Mouse (Mus musculus): ENCODE measurements at regions not wholly inside any gene's neighbourhood (a gene's known extent, or its start where the extent isn't known, plus 50 kb on each side); places are given as distances from the start of the nearest gene placed in this dataset.

- no peak for TF ChIP-seq CTCF (IDR thresholded peaks at IDR 0.05; ENCODE audit: low read depth)
- TF ChIP-seq EP300 (optimal IDR thresholded peaks at IDR 0.05) = no peak
- no peak for ATAC-seq (ENCODE audit: low FRiP score, low TSS enrichment)
- Histone ChIP-seq H3K9ac (ENCODE audit: low read length) (no peak overlapping the region), H3K27me3 (ENCODE audit: control insufficient read depth, insufficient read depth, low read length) (no peaks in the 10 kb centered on the region), H3K4me3 (ENCODE audit: low read depth, low read length) (no peak overlapping the region), H3K27ac (replicated peaks) (no peak overlapping the region), H3K4me1 (replicated peaks; ENCODE audit: control insufficient read depth, insufficient read depth) (no peaks in the 10 kb centered on the region), H3K4me2 (replicated peaks; ENCODE audit: low read depth) (no peak overlapping the region), H3K36me3 (ENCODE audit: control insufficient read depth, insufficient read depth, low read length) (no peaks in the 10 kb centered on the region), H3K9me3 (ENCODE audit: control insufficient read depth, low read length) (no peaks in the 10 kb centered on the region)
- no peak for DNase-seq (ENCODE audit: low spot score)
Observed at GRCm38 (mm10) chr2:108812367-108812766, 468.2 kb upstream of the Kif18a start.

- Histone ChIP-seq H3K36me3 (ENCODE audit: control insufficient read depth, insufficient read depth, low read length) (no peaks in the 10 kb centered on the region), H3K4me1 (replicated peaks; ENCODE audit: control insufficient read depth, insufficient read depth) (no peaks in the 10 kb centered on the region), H3K27ac (replicated peaks) (no peak overlapping the region), H3K4me2 (replicated peaks; ENCODE audit: low read depth) (no peak overlapping the region), H3K4me3 (ENCODE audit: low read depth, low read length) (no peak overlapping the region), H3K27me3 (ENCODE audit: control insufficient read depth, insufficient read depth, low read length) (no peaks in the 10 kb centered on the region), H3K9me3 (ENCODE audit: control insufficient read depth, low read length) (no peaks in the 10 kb centered on the region), H3K9ac (ENCODE audit: low read length) (no peak overlapping the region)
- ATAC-seq (ENCODE audit: low FRiP score, low TSS enrichment) = no peak
- TF ChIP-seq EP300 (optimal IDR thresholded peaks at IDR 0.05) = no peak
- TF ChIP-seq CTCF (IDR thresholded peaks at IDR 0.05; ENCODE audit: low read depth) = no peak
- no peak for DNase-seq (ENCODE audit: low spot score)
- WGBS = 63% methylated on average over 6 of the region's 6 CpGs
Observed at GRCm38 (mm10) chr2:108813040-108813566, 467.4 kb upstream of the Kif18a start.

- ATAC-seq (ENCODE audit: low FRiP score, low TSS enrichment) = no peak
Observed at GRCm38 (mm10) chr2:108816579-108816978, 464.0 kb upstream of the Kif18a start.

GRCm38 (mm10) chr2:108824025-108824424 lies 456.5 kb upstream of the Kif18a start:
- DNase-seq (ENCODE audit: low spot score) (no peak), ATAC-seq (ENCODE audit: low FRiP score, low TSS enrichment) (no peak)
- TF ChIP-seq CTCF (IDR thresholded peaks at IDR 0.05; ENCODE audit: low read depth) (no peak), EP300 (optimal IDR thresholded peaks at IDR 0.05) (no peak)
- Histone ChIP-seq H3K9ac (ENCODE audit: low read length) (no peak overlapping the region), H3K4me3 (ENCODE audit: low read depth, low read length) (no peak overlapping the region), H3K27me3 (ENCODE audit: control insufficient read depth, insufficient read depth, low read length) (no peaks in the 10 kb centered on the region), H3K4me1 (replicated peaks; ENCODE audit: control insufficient read depth, insufficient read depth) (no peaks in the 10 kb centered on the region), H3K4me2 (replicated peaks; ENCODE audit: low read depth) (no peak overlapping the region), H3K36me3 (ENCODE audit: control insufficient read depth, insufficient read depth, low read length) (no peaks in the 10 kb centered on the region), H3K27ac (replicated peaks) (no peak overlapping the region), H3K9me3 (ENCODE audit: control insufficient read depth, low read length) (no peaks in the 10 kb centered on the region)

More at GRCm38 (mm10) chr2:108816579-108816978, 464.0 kb upstream of the Kif18a start:
- H3K4me2 ChIP-seq (replicated peaks; ENCODE audit: low read depth) = no peak overlapping the region
- TF ChIP-seq CTCF (IDR thresholded peaks at IDR 0.05; ENCODE audit: low read depth) (no peak), EP300 (optimal IDR thresholded peaks at IDR 0.05) (no peak)
- no peak overlapping the region for H3K4me3 ChIP-seq (ENCODE audit: low read depth, low read length)
- no peak overlapping the region for H3K27ac ChIP-seq (replicated peaks)
- H3K4me1 ChIP-seq (replicated peaks; ENCODE audit: control insufficient read depth, insufficient read depth) = no peaks in the 10 kb centered on the region
- no peaks in the 10 kb centered on the region for H3K36me3 ChIP-seq (ENCODE audit: control insufficient read depth, insufficient read depth, low read length)
- no peaks in the 10 kb centered on the region for H3K9me3 ChIP-seq (ENCODE audit: control insufficient read depth, low read length)
- no peaks in the 10 kb centered on the region for H3K27me3 ChIP-seq (ENCODE audit: control insufficient read depth, insufficient read depth, low read length)
- DNase-seq (ENCODE audit: low spot score) = no peak
- no peak overlapping the region for H3K9ac ChIP-seq (ENCODE audit: low read length)

GRCm38 (mm10) chr2:108825981-108826380 lies 454.6 kb upstream of the Kif18a start:
- TF ChIP-seq CTCF (IDR thresholded peaks at IDR 0.05; ENCODE audit: low read depth) (no peak), EP300 (optimal IDR thresholded peaks at IDR 0.05) (no peak)
- Histone ChIP-seq H3K27ac (replicated peaks) (no peak overlapping the region), H3K36me3 (ENCODE audit: control insufficient read depth, insufficient read depth, low read length) (no peaks in the 10 kb centered on the region), H3K4me1 (replicated peaks; ENCODE audit: control insufficient read depth, insufficient read depth) (no peaks in the 10 kb centered on the region), H3K4me3 (ENCODE audit: low read depth, low read length) (no peak overlapping the region), H3K9me3 (ENCODE audit: control insufficient read depth, low read length) (no peaks in the 10 kb centered on the region), H3K4me2 (replicated peaks; ENCODE audit: low read depth) (no peak overlapping the region), H3K9ac (ENCODE audit: low read length) (no peak overlapping the region), H3K27me3 (ENCODE audit: control insufficient read depth, insufficient read depth, low read length) (no peaks in the 10 kb centered on the region)
- DNase-seq (ENCODE audit: low spot score) (no peak), ATAC-seq (ENCODE audit: low FRiP score, low TSS enrichment) (no peak)
- WGBS = 45% methylated on average over 5 of the region's 5 CpGs

- DNase-seq (ENCODE audit: low spot score) = peak; percentile 15
- no peaks in the 10 kb centered on the region for H3K9me3 ChIP-seq (ENCODE audit: control insufficient read depth, low read length)
- peak; percentile 74; the same call in 1 of the 2 replicates for ATAC-seq (ENCODE audit: low FRiP score, low TSS enrichment)
- WGBS = 9% methylated on average over 12 of the region's 12 CpGs
- no peak for TF ChIP-seq CTCF (IDR thresholded peaks at IDR 0.05; ENCODE audit: low read depth)
- no peak for TF ChIP-seq EP300 (optimal IDR thresholded peaks at IDR 0.05)
- no peak overlapping the region for H3K4me3 ChIP-seq (ENCODE audit: low read depth, low read length)
- H3K36me3 ChIP-seq (ENCODE audit: control insufficient read depth, insufficient read depth, low read length) = no peaks in the 10 kb centered on the region
- no peak overlapping the region for H3K9ac ChIP-seq (ENCODE audit: low read length)
- no peaks in the 10 kb centered on the region for H3K27me3 ChIP-seq (ENCODE audit: control insufficient read depth, insufficient read depth, low read length)
- H3K4me2 ChIP-seq (replicated peaks; ENCODE audit: low read depth) = no peak overlapping the region
- no peak overlapping the region for H3K27ac ChIP-seq (replicated peaks)
- no peaks in the 10 kb centered on the region for H3K4me1 ChIP-seq (replicated peaks; ENCODE audit: control insufficient read depth, insufficient read depth)
Observed at GRCm38 (mm10) chr2:108827106-108827838, 453.3 kb upstream of the Kif18a start.

All from stomach, postnatal 0 days (tissue).